9 mouse cellular contexts compared by ENCODE assay signal in genomic region chr9:62137259-62137658, GRCm38 (mm10). TPM values are rescaled to one million over a fixed set of nuclear protein-coding genes. Genes with fewer than 3 reads are reported as not detected.
DNase-seq lines count a peak whose midpoint lies in the region; ATAC-seq and TF ChIP-seq lines count a peak whose summit lies in the region.
"Had no signal": no experiment of that assay in that cellular context is flagged by ENCODE, and none has a peak within 500 bp of the region (broad histone marks: within the 10 kb centered on the region; RNA-seq: fewer than 3 reads in every experiment).

No protein-coding gene starts in this region.

- H3K9me3 ChIP-seq in forebrain, embryonic 13.5 days (replicated peaks), result no peaks in the 10 kb centered on the region
- H3K9me3 ChIP-seq in stomach, postnatal 0 days (ENCODE audit: control insufficient read depth, low read length), result no peaks in the 10 kb centered on the region
- H3K9me3 ChIP-seq: heart, embryonic 15.5 days had no signal

- 38% methylated on average over 8 of the region's 8 CpGs for WGBS in forebrain, embryonic 13.5 days
- WGBS in stomach, postnatal 0 days, result 25% methylated on average over 8 of the region's 8 CpGs

- TF ChIP-seq CTCF in stomach, postnatal 0 days (IDR thresholded peaks at IDR 0.05; ENCODE audit: low read depth), result no peak

- H3K27me3 ChIP-seq in forebrain, embryonic 13.5 days, result no peaks in the 10 kb centered on the region
- no peaks in the 10 kb centered on the region for H3K27me3 ChIP-seq in stomach, postnatal 0 days (ENCODE audit: control insufficient read depth, insufficient read depth, low read length)

- TF ChIP-seq EP300 in stomach, postnatal 0 days (optimal IDR thresholded peaks at IDR 0.05), result no peak

- H3K4me3 ChIP-seq in forebrain, embryonic 13.5 days, result no peak overlapping the region
- H3K4me3 ChIP-seq in stomach, postnatal 0 days (ENCODE audit: low read depth, low read length), result no peak overlapping the region
- H3K4me3 ChIP-seq: heart, embryonic 15.5 days had no signal

- no peaks in the 10 kb centered on the region for H3K36me3 ChIP-seq in forebrain, embryonic 13.5 days (ENCODE audit: poor library complexity, severe bottlenecking)
- no peaks in the 10 kb centered on the region for H3K36me3 ChIP-seq in stomach, postnatal 0 days (ENCODE audit: control insufficient read depth, insufficient read depth, low read length)
- H3K36me3 ChIP-seq: heart, embryonic 15.5 days had no signal

- peak overlapping the region; percentile 34 for H3K4me2 ChIP-seq in forebrain, embryonic 13.5 days
- no peak overlapping the region for H3K4me2 ChIP-seq in stomach, postnatal 0 days (replicated peaks; ENCODE audit: low read depth)
- H3K4me2 ChIP-seq: heart, embryonic 15.5 days had no signal

- peaks cover 16% of the 10 kb centered on the region for H3K4me1 ChIP-seq in forebrain, embryonic 13.5 days
- H3K4me1 ChIP-seq in stomach, postnatal 0 days (replicated peaks; ENCODE audit: control insufficient read depth, insufficient read depth), result no peaks in the 10 kb centered on the region
- H3K4me1 ChIP-seq: heart, embryonic 15.5 days had no signal

- peak; percentile 8 for DNase-seq in heart, adult 8-10 months (ENCODE audit: low spot score)
- no peak for DNase-seq in heart, postnatal 4 days
- DNase-seq in Muller cell, postnatal 12 days (ENCODE audit: inconsistent ontology term), result peak; percentile 70
- peak; percentile 53 to 67 for DNase-seq in layer of hippocampus, adult 18-20 months (ENCODE audit: low spot score in 2 of 2)
- DNase-seq in lung, postnatal 14 days, result peak; percentile 39
- DNase-seq in stomach, postnatal 0 days (ENCODE audit: low spot score), result peak; percentile 42

- H3K9ac ChIP-seq in forebrain, embryonic 13.5 days, result no peak overlapping the region
- no peak overlapping the region for H3K9ac ChIP-seq in stomach, postnatal 0 days (ENCODE audit: low read length)
- H3K9ac ChIP-seq: heart, embryonic 15.5 days had no signal

- peak overlapping the region; percentile 76 for H3K27ac ChIP-seq in forebrain, embryonic 13.5 days
- H3K27ac ChIP-seq in stomach, postnatal 0 days (replicated peaks), result no peak overlapping the region
- H3K27ac ChIP-seq: heart, embryonic 15.5 days had no signal

- ATAC-seq in forebrain, embryonic 13.5 days, result no peak
- ATAC-seq in stomach, postnatal 0 days (ENCODE audit: low FRiP score, low TSS enrichment), result no peak
- ATAC-seq in erythroblast, adult 5-6 weeks (replicated peaks; ENCODE audit: low FRiP score, poor library complexity, severe bottlenecking), result no peak

RNA-seq across cellular contexts. Expression of gene Glce, which starts 14.8 kb away (rescaled TPM):
- total RNA-seq in heart, adult 8-10 months (2022), result 10 to 100 TPM in 3 of 4 experiments, 1 to 10 TPM in 1; 9.2 to 12.0 (median 11.0) TPM
- 10 to 100 TPM; 11.3 to 14.4 TPM for total RNA-seq in heart, postnatal 4 days (2021)
- 12.5 and 14.9 TPM in 2 replicates for polyA plus RNA-seq in forebrain, embryonic 13.5 days (2015; fragmentation: Nextera tagmentation; extraction: Ambion mirVana)
- 10 to 100 TPM; 20.8 to 31.0 TPM for total RNA-seq in layer of hippocampus, adult 18-20 months (2021)
- 10.8 and 11.2 TPM in 2 replicates for polyA plus RNA-seq in stomach, postnatal 0 days (2015; fragmentation: Nextera tagmentation; extraction: Ambion mirVana)
- 0.38 and 7.1 TPM in 2 replicates for total RNA-seq in erythroblast, adult 5-6 weeks (2015; ENCODE audit: low replicate concordance)
- 2.2 and 4.3 TPM in 2 replicates for total RNA-seq in erythroblast, adult 5-6 weeks (2017; ENCODE audit: low replicate concordance)
